Mouse (Mus musculus): ENCODE data around the gene Ndufc1. TPM values are rescaled to one million over a fixed set of nuclear protein-coding genes. Genes with fewer than 3 reads are reported as not detected.

The Ndufc1 gene
- polyA plus RNA-seq, 1 experiment from 2014 or later, result 1,267 TPM

DNA sequence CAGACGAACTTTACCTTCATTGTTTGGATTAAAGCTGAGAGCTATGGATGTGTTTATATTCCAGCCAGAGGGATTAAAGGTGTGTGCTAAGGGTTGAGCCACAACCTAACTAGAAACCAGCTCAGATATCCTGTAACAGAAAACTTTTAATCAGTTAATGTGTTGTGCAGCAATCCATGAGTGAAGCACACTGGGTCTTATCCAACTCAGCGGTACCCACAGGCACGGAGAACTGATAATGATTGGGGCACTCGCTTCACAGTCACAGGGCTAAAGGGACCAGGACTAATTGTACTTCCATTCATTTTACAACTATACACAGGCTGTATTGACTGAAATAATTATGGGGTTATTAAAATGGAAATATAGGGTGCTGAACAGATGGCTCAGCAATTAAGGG lies 41.9 kb downstream of the Ndufc1 start:
- Histone ChIP-seq H3K27ac (ENCODE audit: low read depth, low read length) (no peak overlapping the region), H3K4me2 (no peak overlapping the region), H3K9me3 (replicated peaks; ENCODE audit: control insufficient read depth, low read length) (no peaks in the 10 kb centered on the region), H3K9ac (ENCODE audit: low read depth, low read length) (no peak overlapping the region), H3K27me3 (ENCODE audit: control insufficient read depth, insufficient read depth, low read length) (no peaks in the 10 kb centered on the region), H3K4me3 (ENCODE audit: low read depth, low read length) (no peak overlapping the region), H3K36me3 (ENCODE audit: control insufficient read depth, insufficient read depth, low read length) (no peaks in the 10 kb centered on the region), H3K4me1 (ENCODE audit: control insufficient read depth, insufficient read depth, low read length) (peaks cover 5% of the 10 kb centered on the region; the same call in 1 of the 2 replicates)
- 52% methylated on average over 4 of the region's 4 CpGs for WGBS (ENCODE audit: insufficient replicate concordance)
- ATAC-seq (replicated peaks; ENCODE audit: insufficient number of reproducible peaks, low FRiP score, low TSS enrichment), result no peak

- Histone ChIP-seq H3K27me3 (ENCODE audit: control insufficient read depth, insufficient read depth, low read length) (no peaks in the 10 kb centered on the region), H3K9me3 (replicated peaks; ENCODE audit: control insufficient read depth, low read length) (no peaks in the 10 kb centered on the region), H3K36me3 (ENCODE audit: control insufficient read depth, insufficient read depth, low read length) (no peaks in the 10 kb centered on the region), H3K4me2 (peak overlapping the region; percentile 67), H3K9ac (ENCODE audit: low read depth, low read length) (peak overlapping the region; percentile 56; the same call in 1 of the 2 replicates), H3K4me3 (ENCODE audit: low read depth, low read length) (peak overlapping the region; percentile 42), H3K27ac (ENCODE audit: low read depth, low read length) (no peak overlapping the region), H3K4me1 (ENCODE audit: control insufficient read depth, insufficient read depth, low read length) (peaks cover 5% of the 10 kb centered on the region; the same call in 1 of the 2 replicates)
- no peak for ATAC-seq (replicated peaks; ENCODE audit: insufficient number of reproducible peaks, low FRiP score, low TSS enrichment)
- WGBS (ENCODE audit: insufficient replicate concordance), result 6% methylated on average over 3 of the region's 3 CpGs
These were observed 43.3 kb downstream of the Ndufc1 start for GRCm38 (mm10) chr3:51365517-51365882.

- peak overlapping the region; percentile 67 for H3K4me2 ChIP-seq
- H3K27me3 ChIP-seq (ENCODE audit: control insufficient read depth, insufficient read depth, low read length), result no peaks in the 10 kb centered on the region
- ATAC-seq (replicated peaks; ENCODE audit: insufficient number of reproducible peaks, low FRiP score, low TSS enrichment), result peak; percentile 78
- WGBS (ENCODE audit: insufficient replicate concordance), result 5% methylated on average over 31 of the region's 31 CpGs
- no peaks in the 10 kb centered on the region for H3K36me3 ChIP-seq (ENCODE audit: control insufficient read depth, insufficient read depth, low read length)
- H3K9me3 ChIP-seq (replicated peaks; ENCODE audit: control insufficient read depth, low read length), result no peaks in the 10 kb centered on the region
- peak overlapping the region; percentile 56 for H3K9ac ChIP-seq (ENCODE audit: low read depth, low read length)
- peaks cover 5% of the 10 kb centered on the region; the same call in 1 of the 2 replicates for H3K4me1 ChIP-seq (ENCODE audit: control insufficient read depth, insufficient read depth, low read length)
- peak overlapping the region; percentile 42 for H3K4me3 ChIP-seq (ENCODE audit: low read depth, low read length)
- peak overlapping the region; percentile 3; the same call in 1 of the 2 replicates for H3K27ac ChIP-seq (ENCODE audit: low read depth, low read length)
These were observed 43.9 kb downstream of the Ndufc1 start for GRCm38 (mm10) chr3:51364703-51365516.

GRCm38 (mm10) chr3:51361066-51361465 lies 47.7 kb downstream of the Ndufc1 start:
- peak overlapping the region; percentile 27 for H3K4me2 ChIP-seq
- 28% methylated on average over 9 of the region's 9 CpGs for WGBS (ENCODE audit: insufficient replicate concordance)
- no peaks in the 10 kb centered on the region for H3K9me3 ChIP-seq (replicated peaks; ENCODE audit: control insufficient read depth, low read length)
- H3K9ac ChIP-seq (ENCODE audit: low read depth, low read length), result no peak overlapping the region
- no peak overlapping the region for H3K4me3 ChIP-seq (ENCODE audit: low read depth, low read length)
- H3K27ac ChIP-seq (ENCODE audit: low read depth, low read length), result no peak overlapping the region
- peaks cover 15% of the 10 kb centered on the region; the same call in 1 of the 2 replicates for H3K4me1 ChIP-seq (ENCODE audit: control insufficient read depth, insufficient read depth, low read length)
- H3K36me3 ChIP-seq (ENCODE audit: control insufficient read depth, insufficient read depth, low read length), result no peaks in the 10 kb centered on the region
- H3K27me3 ChIP-seq (ENCODE audit: control insufficient read depth, insufficient read depth, low read length), result no peaks in the 10 kb centered on the region
- no peak for ATAC-seq (replicated peaks; ENCODE audit: insufficient number of reproducible peaks, low FRiP score, low TSS enrichment)

DNA sequence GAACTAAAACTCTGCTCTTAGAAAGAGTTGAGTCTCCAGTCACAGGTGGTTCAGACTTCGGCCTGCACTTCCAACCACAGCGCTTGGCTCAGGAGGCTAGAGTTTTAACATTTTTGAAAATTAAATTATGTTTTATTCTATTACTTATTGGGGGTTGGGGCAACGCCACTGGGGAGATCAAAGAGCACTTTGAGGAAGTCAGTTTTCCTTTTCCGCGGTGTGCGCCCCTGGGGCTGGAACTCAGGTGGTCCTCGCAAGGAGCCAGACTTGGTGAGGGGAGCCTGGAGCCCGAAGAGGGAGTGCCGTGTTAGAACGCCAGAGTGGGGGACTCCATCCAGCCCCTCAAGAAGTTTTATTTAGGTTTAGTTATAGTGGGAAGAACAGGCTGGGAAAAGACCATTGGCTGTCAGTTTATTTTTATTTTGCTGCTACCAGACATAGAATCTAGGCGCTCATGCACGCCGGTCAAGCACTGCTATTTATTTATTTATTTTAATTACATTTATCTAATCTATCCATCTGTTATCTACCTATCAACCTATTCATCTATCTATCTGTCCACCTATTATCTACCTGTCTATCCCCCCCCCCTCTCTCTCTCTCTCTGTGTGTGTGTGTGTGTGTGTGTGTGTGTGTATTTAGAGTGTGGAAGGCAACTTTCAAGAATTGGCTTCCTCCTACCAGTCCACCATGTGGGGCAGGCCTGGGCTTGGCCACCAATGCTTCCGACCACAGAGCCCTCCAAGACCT lies 49.1 kb downstream of the Ndufc1 start:
- WGBS (ENCODE audit: insufficient replicate concordance), result 21% methylated on average over 14 of the region's 14 CpGs
- Histone ChIP-seq H3K9me3 (replicated peaks; ENCODE audit: control insufficient read depth, low read length) (no peaks in the 10 kb centered on the region), H3K4me1 (ENCODE audit: control insufficient read depth, insufficient read depth, low read length) (peaks cover 13% of the 10 kb centered on the region; the same call in 1 of the 2 replicates), H3K4me2 (peak overlapping the region; percentile 79), H3K27me3 (ENCODE audit: control insufficient read depth, insufficient read depth, low read length) (no peaks in the 10 kb centered on the region), H3K27ac (ENCODE audit: low read depth, low read length) (no peak overlapping the region), H3K9ac (ENCODE audit: low read depth, low read length) (no peak overlapping the region), H3K4me3 (ENCODE audit: low read depth, low read length) (peak overlapping the region; percentile 61), H3K36me3 (ENCODE audit: control insufficient read depth, insufficient read depth, low read length) (no peaks in the 10 kb centered on the region)
- ATAC-seq (replicated peaks; ENCODE audit: insufficient number of reproducible peaks, low FRiP score, low TSS enrichment), result no peak

DNA sequence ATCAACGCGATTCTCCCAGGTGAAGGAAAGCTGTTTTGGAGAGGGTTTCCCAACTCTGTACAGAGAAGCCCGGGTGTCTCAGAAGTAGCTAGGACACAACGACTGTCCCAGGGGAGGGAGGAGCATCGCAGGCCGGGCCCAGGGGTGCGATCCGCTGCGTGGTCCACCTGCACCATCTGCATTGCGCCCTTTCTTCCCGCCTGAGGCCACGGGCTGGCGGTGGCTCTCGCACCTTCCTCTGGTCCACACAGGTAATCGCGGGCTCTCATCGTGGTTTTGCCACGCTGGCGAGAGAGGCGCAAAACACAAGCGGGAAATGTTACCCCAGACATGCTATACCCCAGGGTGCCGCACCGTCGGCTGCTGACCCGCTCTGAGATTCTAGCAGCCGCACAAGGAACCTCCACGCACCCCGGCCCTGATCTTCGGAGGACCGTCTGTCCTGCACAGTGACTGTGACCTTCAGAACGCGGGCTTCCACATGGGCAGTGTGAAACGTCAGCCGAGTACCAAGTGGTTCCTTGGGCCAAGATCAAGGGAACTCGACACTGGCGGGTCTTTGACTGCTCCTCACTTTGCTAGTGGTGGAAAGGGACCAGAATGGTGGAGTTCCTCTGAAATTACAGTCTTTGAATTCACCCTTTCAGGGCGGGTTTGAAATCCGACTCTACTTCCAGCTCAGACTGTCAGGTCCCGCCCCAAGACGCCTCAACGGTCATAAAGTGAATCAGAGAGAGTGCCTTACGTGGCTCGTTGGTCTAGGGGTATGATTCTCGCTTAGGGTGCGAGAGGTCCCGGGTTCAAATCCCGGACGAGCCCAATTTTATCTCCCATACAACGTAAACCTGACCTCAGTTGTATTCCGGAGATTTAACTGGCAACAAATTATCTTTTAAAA lies 49.9 kb downstream of the Ndufc1 start:
- Histone ChIP-seq H3K4me1 (ENCODE audit: control insufficient read depth, insufficient read depth, low read length) (peaks cover 9% of the 10 kb centered on the region; the same call in 1 of the 2 replicates), H3K27me3 (ENCODE audit: control insufficient read depth, insufficient read depth, low read length) (no peaks in the 10 kb centered on the region), H3K9ac (ENCODE audit: low read depth, low read length) (peak overlapping the region; percentile 64), H3K36me3 (ENCODE audit: control insufficient read depth, insufficient read depth, low read length) (no peaks in the 10 kb centered on the region), H3K27ac (ENCODE audit: low read depth, low read length) (peak overlapping the region; percentile 58), H3K9me3 (replicated peaks; ENCODE audit: control insufficient read depth, low read length) (no peaks in the 10 kb centered on the region), H3K4me2 (peak overlapping the region; percentile 79), H3K4me3 (ENCODE audit: low read depth, low read length) (peak overlapping the region; percentile 61)
- WGBS (ENCODE audit: insufficient replicate concordance), result under 1% methylated on average over 50 of the region's 50 CpGs
- ATAC-seq (replicated peaks; ENCODE audit: insufficient number of reproducible peaks, low FRiP score, low TSS enrichment), result peak; percentile 77

DNA sequence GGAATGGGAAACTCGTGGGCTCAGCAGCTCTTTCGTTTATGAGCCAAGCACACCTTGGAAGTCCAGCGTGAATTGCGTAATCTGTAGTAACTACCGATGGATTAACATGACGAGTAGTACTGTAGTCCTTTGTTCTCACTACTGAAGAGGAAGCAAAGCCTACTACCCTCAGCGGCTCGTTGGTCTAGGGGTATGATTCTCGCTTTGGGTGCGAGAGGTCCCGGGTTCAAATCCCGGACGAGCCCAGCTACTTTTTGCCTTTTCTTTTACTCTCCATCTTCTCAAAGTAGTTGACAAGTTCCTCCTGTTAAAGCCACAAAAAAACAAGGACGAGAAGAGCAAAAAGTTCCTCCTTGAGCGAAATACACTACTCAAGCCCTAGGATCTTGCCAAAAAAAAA lies 50.6 kb downstream of the Ndufc1 start:
- Histone ChIP-seq H3K27ac (ENCODE audit: low read depth, low read length) (no peak overlapping the region), H3K36me3 (ENCODE audit: control insufficient read depth, insufficient read depth, low read length) (no peaks in the 10 kb centered on the region), H3K9me3 (replicated peaks; ENCODE audit: control insufficient read depth, low read length) (no peaks in the 10 kb centered on the region), H3K4me1 (ENCODE audit: control insufficient read depth, insufficient read depth, low read length) (peaks cover 9% of the 10 kb centered on the region; the same call in 1 of the 2 replicates), H3K9ac (ENCODE audit: low read depth, low read length) (0 out of 2 replicates have a peak overlapping the region, but pooled peaks have one; percentile 46), H3K4me3 (ENCODE audit: low read depth, low read length) (peak overlapping the region; percentile 61), H3K27me3 (ENCODE audit: control insufficient read depth, insufficient read depth, low read length) (no peaks in the 10 kb centered on the region), H3K4me2 (peak overlapping the region; percentile 79)
- 1% methylated on average over 15 of the region's 15 CpGs for WGBS (ENCODE audit: insufficient replicate concordance)
- ATAC-seq (replicated peaks; ENCODE audit: insufficient number of reproducible peaks, low FRiP score, low TSS enrichment), result 0 out of 2 replicates have a peak, but pooled peaks have one; percentile 50

GRCm38 (mm10) chr3:51357624-51358023 lies 51.2 kb downstream of the Ndufc1 start:
- 8% methylated on average over 14 of the region's 14 CpGs for WGBS (ENCODE audit: insufficient replicate concordance)
- H3K9ac ChIP-seq (ENCODE audit: low read depth, low read length), result no peak overlapping the region
- H3K9me3 ChIP-seq (replicated peaks; ENCODE audit: control insufficient read depth, low read length), result no peaks in the 10 kb centered on the region
- peak overlapping the region; percentile 61 for H3K4me3 ChIP-seq (ENCODE audit: low read depth, low read length)
- peak overlapping the region; percentile 79 for H3K4me2 ChIP-seq
- no peaks in the 10 kb centered on the region for H3K36me3 ChIP-seq (ENCODE audit: control insufficient read depth, insufficient read depth, low read length)
- no peaks in the 10 kb centered on the region for H3K27me3 ChIP-seq (ENCODE audit: control insufficient read depth, insufficient read depth, low read length)
- no peak overlapping the region for H3K27ac ChIP-seq (ENCODE audit: low read depth, low read length)
- ATAC-seq (replicated peaks; ENCODE audit: insufficient number of reproducible peaks, low FRiP score, low TSS enrichment), result no peak
- peaks cover 9% of the 10 kb centered on the region; the same call in 1 of the 2 replicates for H3K4me1 ChIP-seq (ENCODE audit: control insufficient read depth, insufficient read depth, low read length)

All from heart, embryonic 11.5 days (tissue).